In genomic region chr13:21714725-21715124, GRCm38 (mm10) we compare ENCODE assay signal across 8 mouse cellular contexts. TPM values are rescaled to one million over a fixed set of nuclear protein-coding genes. Genes with fewer than 3 reads are reported as not detected.
DNase-seq lines count a peak whose midpoint lies in the region; ATAC-seq and TF ChIP-seq lines count a peak whose summit lies in the region.

No protein-coding gene starts in this region.

- TF ChIP-seq POLR2A in CH12.LX (IDR thresholded peaks at IDR 0.05; ENCODE audit: low read depth, low read length): no peak

- peak overlapping the region; percentile 94 for H3K4me2 ChIP-seq in CH12.LX (ENCODE audit: insufficient read depth, low read depth, poor library complexity, severe bottlenecking)
- peak overlapping the region; percentile 85 for H3K4me2 ChIP-seq in embryonic facial prominence, embryonic 13.5 days
- H3K4me2 ChIP-seq in heart, embryonic 11.5 days: peak overlapping the region; percentile 87
- H3K4me2 ChIP-seq in kidney, embryonic 15.5 days: peak overlapping the region; percentile 79
- H3K4me2 ChIP-seq in liver, embryonic 14.5 days (ENCODE audit: low read depth): peak overlapping the region; percentile 99

- TF ChIP-seq CTCF in CH12.LX (conservative IDR thresholded peaks at IDR 0.05 in 1 of 2, IDR thresholded peaks at IDR 0.05 in 1 of 2; ENCODE audit: low read depth in 2 of 2, low read length in 2 of 2): peak; percentile 88 to 89
- peak; percentile 88 for TF ChIP-seq CTCF in liver, embryonic 14.5 days (IDR thresholded peaks at IDR 0.05; ENCODE audit: low read depth)

- in situ Hi-C loops in CH12.LX (cut with MboI; ENCODE audit: low pct_ligation_motif_present, low pct_unique_long_range_greater_than_20kb, low sequenced_read_pairs): loop anchor here (25.0 kb wide), 2 partner anchors 223 to 327 kb away; partner anchors contain the start of gene Zfp184

- under 1% methylated on average over 7 of the region's 7 CpGs for WGBS in embryonic facial prominence, embryonic 13.5 days
- WGBS in heart, embryonic 11.5 days (ENCODE audit: insufficient replicate concordance): under 1% methylated on average over 7 of the region's 7 CpGs
- under 1% methylated on average over 7 of the region's 7 CpGs for WGBS in kidney, embryonic 15.5 days
- under 1% methylated on average over 7 of the region's 7 CpGs for WGBS in liver, embryonic 14.5 days (ENCODE audit: insufficient replicate concordance)

- peak; percentile 80 for DNase-seq in CH12.LX (ENCODE audit: extremely low read depth)
- peak; percentile 71 for DNase-seq in adrenal gland, postnatal 10 days
- DNase-seq in liver, embryonic 14.5 days (ENCODE audit: low read depth in 3 of 3, low spot score in 3 of 3): peak; percentile 70 to 79 (median 71)
- DNase-seq in neural tube, embryonic 10.5 days (ENCODE audit: extremely low spot score, low spot score): peak; percentile 52
- DNase-seq in thymus, postnatal 10 days (ENCODE audit: low spot score in 2 of 2): peak; percentile 37 to 59

- dilution Hi-C loops in CH12.LX (cut with MboI; ENCODE audit: extremely low pct_ligation_motif_present, extremely low pct_unique_long_range_greater_than_20kb, low sequenced_read_pairs): no loop called here

- no peak for ATAC-seq in embryonic facial prominence, embryonic 13.5 days (ENCODE audit: insufficient number of reproducible peaks, insufficient read depth, low FRiP score, low TSS enrichment, low read depth)
- ATAC-seq in heart, embryonic 11.5 days (replicated peaks; ENCODE audit: insufficient number of reproducible peaks, low FRiP score, low TSS enrichment): no peak
- ATAC-seq in kidney, embryonic 15.5 days (replicated peaks; ENCODE audit: low FRiP score): no peak
- ATAC-seq in liver, embryonic 14.5 days (ENCODE audit: insufficient read depth): no peak

- no peaks in the 10 kb centered on the region for H3K79me2 ChIP-seq in CH12.LX (replicated peaks; ENCODE audit: control insufficient read depth, extremely low read depth, insufficient read depth, poor library complexity, severe bottlenecking)

- TF ChIP-seq EP300 in CH12.LX (IDR thresholded peaks at IDR 0.05; ENCODE audit: low read length): no peak
- no peak; the same call in 1 of the 2 replicates for TF ChIP-seq EP300 in liver, embryonic 14.5 days (IDR thresholded peaks at IDR 0.05; ENCODE audit: low read depth)

- peak overlapping the region; percentile 41 for H3K9ac ChIP-seq in CH12.LX (ENCODE audit: insufficient read depth, low read depth)
- H3K9ac ChIP-seq in embryonic facial prominence, embryonic 13.5 days: peak overlapping the region; percentile 78
- peak overlapping the region; percentile 81 for H3K9ac ChIP-seq in heart, embryonic 11.5 days (ENCODE audit: low read depth, low read length)
- peak overlapping the region; percentile 67; the same call in 1 of the 2 replicates for H3K9ac ChIP-seq in kidney, embryonic 15.5 days
- H3K9ac ChIP-seq in liver, embryonic 14.5 days (replicated peaks): peak overlapping the region; percentile 98

- peaks cover 0 to 20% of the 10 kb centered on the region in 2 experiments; a peak in 2 of 4 replicates for H3K4me1 ChIP-seq in CH12.LX (ENCODE audit: control insufficient read depth in 1 of 2, insufficient read depth in 2 of 2)
- H3K4me1 ChIP-seq in embryonic facial prominence, embryonic 13.5 days: peaks cover 23% of the 10 kb centered on the region
- H3K4me1 ChIP-seq in heart, embryonic 11.5 days (ENCODE audit: control insufficient read depth, insufficient read depth, low read length): peaks cover 5% of the 10 kb centered on the region
- peaks cover 30% of the 10 kb centered on the region for H3K4me1 ChIP-seq in kidney, embryonic 15.5 days
- peaks cover 15 to 31% of the 10 kb centered on the region in 2 experiments for H3K4me1 ChIP-seq in liver, embryonic 14.5 days (replicated peaks; ENCODE audit: control insufficient read depth in 2 of 2, insufficient read depth in 2 of 2, low read length in 1 of 2)

- peaks cover 3% of the 10 kb centered on the region for H3K27me3 ChIP-seq in CH12.LX (replicated peaks)
- H3K27me3 ChIP-seq in embryonic facial prominence, embryonic 13.5 days: no peaks in the 10 kb centered on the region
- H3K27me3 ChIP-seq in heart, embryonic 11.5 days (ENCODE audit: control insufficient read depth, insufficient read depth, low read length): no peaks in the 10 kb centered on the region
- H3K27me3 ChIP-seq in kidney, embryonic 15.5 days: no peaks in the 10 kb centered on the region
- no peaks in the 10 kb centered on the region for H3K27me3 ChIP-seq in liver, embryonic 14.5 days (ENCODE audit: control insufficient read depth, insufficient read depth, low read length)

- H3K9me3 ChIP-seq in CH12.LX (replicated peaks; ENCODE audit: low read length): no peaks in the 10 kb centered on the region
- H3K9me3 ChIP-seq in embryonic facial prominence, embryonic 13.5 days: no peaks in the 10 kb centered on the region
- H3K9me3 ChIP-seq in heart, embryonic 11.5 days (replicated peaks; ENCODE audit: control insufficient read depth, low read length): no peaks in the 10 kb centered on the region
- H3K9me3 ChIP-seq in kidney, embryonic 15.5 days (replicated peaks): no peaks in the 10 kb centered on the region
- no peaks in the 10 kb centered on the region for H3K9me3 ChIP-seq in liver, embryonic 14.5 days (ENCODE audit: control insufficient read depth, low read length)

- peak overlapping the region; percentile 81; the same call in 1 of the 2 replicates for H3K27ac ChIP-seq in CH12.LX (ENCODE audit: insufficient read depth, low read depth)
- peak overlapping the region; percentile 96 for H3K27ac ChIP-seq in embryonic facial prominence, embryonic 13.5 days
- H3K27ac ChIP-seq in heart, embryonic 11.5 days (ENCODE audit: low read depth, low read length): peak overlapping the region; percentile 96
- peak overlapping the region; percentile 98 for H3K27ac ChIP-seq in kidney, embryonic 15.5 days
- peak overlapping the region; percentile 100 for H3K27ac ChIP-seq in liver, embryonic 14.5 days

- H3K36me3 ChIP-seq in CH12.LX (replicated peaks in 1 of 2; ENCODE audit: control insufficient read depth in 1 of 2, insufficient read depth in 1 of 2, low read length in 1 of 2): no peaks in the 10 kb centered on the region
- no peaks in the 10 kb centered on the region for H3K36me3 ChIP-seq in embryonic facial prominence, embryonic 13.5 days
- H3K36me3 ChIP-seq in heart, embryonic 11.5 days (ENCODE audit: control insufficient read depth, insufficient read depth, low read length): no peaks in the 10 kb centered on the region
- no peaks in the 10 kb centered on the region for H3K36me3 ChIP-seq in kidney, embryonic 15.5 days
- no peaks in the 10 kb centered on the region for H3K36me3 ChIP-seq in liver, embryonic 14.5 days (replicated peaks; ENCODE audit: control insufficient read depth, insufficient read depth, low read depth)

- H3K4me3 ChIP-seq in CH12.LX (replicated peaks in 1 of 3; ENCODE audit: low read depth in 2 of 3, low read length in 2 of 3, poor library complexity in 1 of 3): peak overlapping the region; percentile 12 to 45 (median 23)
- peak overlapping the region; percentile 50 for H3K4me3 ChIP-seq in embryonic facial prominence, embryonic 13.5 days
- H3K4me3 ChIP-seq in heart, embryonic 11.5 days (ENCODE audit: low read depth, low read length): peak overlapping the region; percentile 49
- peak overlapping the region; percentile 49 for H3K4me3 ChIP-seq in kidney, embryonic 15.5 days (replicated peaks)
- H3K4me3 ChIP-seq in liver, embryonic 14.5 days (ENCODE audit: insufficient read depth in 1 of 2, low read depth in 2 of 2, low read length in 2 of 2): peak overlapping the region; percentile 65 to 73

- peak; percentile 74 for TF ChIP-seq RAD21 in CH12.LX (IDR thresholded peaks at IDR 0.05; ENCODE audit: low read depth, low read length)

RNA-seq across cellular contexts. Expression of gene Hist1h2bl, which starts 1.2 kb away (rescaled TPM):
- total RNA-seq in CH12.LX (2012; rRNA removed) (897 and 953 TPM in 2 replicates), CH12.LX (2014; rRNA removed) (16.0 and 18.1 TPM in 2 replicates)
- 1.7 and 3.8 TPM in 2 replicates for polyA plus RNA-seq in CH12.LX (2012; ENCODE audit: insufficient read length, low read depth)
- 100 to 1,000 TPM; 284 to 352 TPM for total RNA-seq in adrenal gland, postnatal 10 days (2021)
- 2.1 and 5.2 TPM in 2 replicates for polyA plus RNA-seq in embryonic facial prominence, embryonic 13.5 days (2015; fragmentation: Nextera tagmentation; extraction: Ambion mirVana)
- polyA plus RNA-seq in heart, embryonic 11.5 days (2014; fragmentation: Nextera tagmentation; extraction: Ambion mirVana): not detected in 2 replicates
- 1.6 and 4.5 TPM in 2 replicates for polyA plus RNA-seq in kidney, embryonic 15.5 days (2015; fragmentation: Nextera tagmentation; extraction: Ambion mirVana)
- 16.0 and 24.7 TPM in 2 replicates for polyA plus RNA-seq in liver, embryonic 14.5 days (2012; rRNA removed)
- polyA plus RNA-seq in liver, embryonic 14.5 days (2014; fragmentation: Nextera tagmentation; extraction: Ambion mirVana): 2.2 and 4.8 TPM in 2 replicates

RNA-seq across cellular contexts. Expression of gene Hist1h2ai, which starts 1.5 kb away (rescaled TPM):
- 839 and 880 TPM in 2 replicates for total RNA-seq in CH12.LX (2012; rRNA removed)
- total RNA-seq in CH12.LX (2014; rRNA removed): 3.9 and 6.3 TPM in 2 replicates
- not detected in 2 replicates for polyA plus RNA-seq in CH12.LX (2012; ENCODE audit: insufficient read length, low read depth)
- 100 to 1,000 TPM; 304 to 363 TPM for total RNA-seq in adrenal gland, postnatal 10 days (2021)
- polyA plus RNA-seq in embryonic facial prominence, embryonic 13.5 days (2015; fragmentation: Nextera tagmentation; extraction: Ambion mirVana): 48.1 and 52.2 TPM in 2 replicates
- polyA plus RNA-seq in heart, embryonic 11.5 days (2014; fragmentation: Nextera tagmentation; extraction: Ambion mirVana): 6.5 and 8.4 TPM in 2 replicates
- 29.5 and 35.5 TPM in 2 replicates for polyA plus RNA-seq in kidney, embryonic 15.5 days (2015; fragmentation: Nextera tagmentation; extraction: Ambion mirVana)
- 6.9 and 22.2 TPM in 2 replicates for polyA plus RNA-seq in liver, embryonic 14.5 days (2012; rRNA removed)
- polyA plus RNA-seq in liver, embryonic 14.5 days (2014; fragmentation: Nextera tagmentation; extraction: Ambion mirVana): 15.0 and 22.5 TPM in 2 replicates

RNA-seq across cellular contexts. Expression of gene Hist1h3h, which starts 2.7 kb away (rescaled TPM):
- total RNA-seq in CH12.LX (2012; rRNA removed) (1,605 and 1,657 TPM in 2 replicates), CH12.LX (2014; rRNA removed) (18.2 and 21.7 TPM in 2 replicates)
- 9.5 and 18.6 TPM in 2 replicates for polyA plus RNA-seq in CH12.LX (2012; ENCODE audit: insufficient read length, low read depth)
- 100 to 1,000 TPM; 397 to 474 TPM for total RNA-seq in adrenal gland, postnatal 10 days (2021)
- polyA plus RNA-seq in embryonic facial prominence, embryonic 13.5 days (2015; fragmentation: Nextera tagmentation; extraction: Ambion mirVana): 10.0 and 21.3 TPM in 2 replicates
- polyA plus RNA-seq in heart, embryonic 11.5 days (2014; fragmentation: Nextera tagmentation; extraction: Ambion mirVana): 4.4 TPM in 1 of 2 replicates, not detected in the other
- polyA plus RNA-seq in kidney, embryonic 15.5 days (2015; fragmentation: Nextera tagmentation; extraction: Ambion mirVana): 14.2 and 15.6 TPM in 2 replicates
- polyA plus RNA-seq in liver, embryonic 14.5 days (2012; rRNA removed): 31.3 and 51.5 TPM in 2 replicates
- polyA plus RNA-seq in liver, embryonic 14.5 days (2014; fragmentation: Nextera tagmentation; extraction: Ambion mirVana): 4.7 and 7.9 TPM in 2 replicates

RNA-seq across cellular contexts. Expression of gene Hist1h2bm, which starts 7.1 kb away (rescaled TPM):
- 1,752 and 1,804 TPM in 2 replicates for total RNA-seq in CH12.LX (2012; rRNA removed)
- 25.7 and 36.0 TPM in 2 replicates for total RNA-seq in CH12.LX (2014; rRNA removed)
- 0.87 TPM in 1 of 2 replicates, not detected in the other for polyA plus RNA-seq in CH12.LX (2012; ENCODE audit: insufficient read length, low read depth)
- 100 to 1,000 TPM in 1 of 2 experiments, 10 to 100 TPM in 1; 83.1 to 103 TPM for total RNA-seq in adrenal gland, postnatal 10 days (2021)
- polyA plus RNA-seq in embryonic facial prominence, embryonic 13.5 days (2015; fragmentation: Nextera tagmentation; extraction: Ambion mirVana): 4.2 and 7.3 TPM in 2 replicates
- 1.4 and 1.6 TPM in 2 replicates for polyA plus RNA-seq in heart, embryonic 11.5 days (2014; fragmentation: Nextera tagmentation; extraction: Ambion mirVana)
- polyA plus RNA-seq in kidney, embryonic 15.5 days (2015; fragmentation: Nextera tagmentation; extraction: Ambion mirVana): 4.6 and 5.2 TPM in 2 replicates
- 18.2 and 36.3 TPM in 2 replicates for polyA plus RNA-seq in liver, embryonic 14.5 days (2012; rRNA removed)
- 4.0 and 5.0 TPM in 2 replicates for polyA plus RNA-seq in liver, embryonic 14.5 days (2014; fragmentation: Nextera tagmentation; extraction: Ambion mirVana)

RNA-seq across cellular contexts. Expression of gene Olfr1359, which starts 16.8 kb away (rescaled TPM):
- total RNA-seq in CH12.LX (2012; rRNA removed) (not detected in 2 replicates), CH12.LX (2014; rRNA removed) (not detected in 2 replicates)
- not detected in 2 replicates for polyA plus RNA-seq in CH12.LX (2012; ENCODE audit: insufficient read length, low read depth)
- not detected for total RNA-seq in adrenal gland, postnatal 10 days (2021)
- not detected in 2 replicates for polyA plus RNA-seq in embryonic facial prominence, embryonic 13.5 days (2015; fragmentation: Nextera tagmentation; extraction: Ambion mirVana)
- not detected in 2 replicates for polyA plus RNA-seq in heart, embryonic 11.5 days (2014; fragmentation: Nextera tagmentation; extraction: Ambion mirVana)
- not detected in 2 replicates for polyA plus RNA-seq in kidney, embryonic 15.5 days (2015; fragmentation: Nextera tagmentation; extraction: Ambion mirVana)
- not detected in 2 replicates for polyA plus RNA-seq in liver, embryonic 14.5 days (2012; rRNA removed)
- polyA plus RNA-seq in liver, embryonic 14.5 days (2014; fragmentation: Nextera tagmentation; extraction: Ambion mirVana): not detected in 2 replicates

Comparison
In these comparisons a context has a peak if more than half of its experiments do, and no peak if none do; other contexts are left out.
1. H3K9ac ChIP-seq: peak in every context shown above with its lines; median percentile 98 in liver, embryonic 14.5 days; 81 in heart, embryonic 11.5 days; 78 in embryonic facial prominence, embryonic 13.5 days; 67 in kidney, embryonic 15.5 days; 41 in CH12.LX.